Mouse (Mus musculus) neural tube, embryonic 11.5 days (tissue): Measurements from ENCODE around the gene Exoc3l2. TPM values are rescaled to one million over a fixed set of nuclear protein-coding genes. Genes with fewer than 3 reads are reported as not detected.

Experiments used
- ATAC-seq: fragments of 200-750 bp; cut with Nextera tagmentation; 2 replicates; pipeline ENCODE4 v1.8.0; 2017; ENCODE audit warnings: moderate number of reproducible peaks, mild to moderate bottlenecking, moderate TSS enrichment, moderate library complexity; ENCODE audit not compliant: insufficient read depth, low FRiP score, low TSS enrichment
- DNase-seq: peaks from one replicate; pipeline ENCODE4 v3.0.0-alpha.2; 2015; ENCODE audit warnings: low spot score
- H3K27ac ChIP-seq: fragments of 300-500 bp; sonication (generic); 2 replicates; pipeline ENCODE4 v1.5.1; 2014; ENCODE audit warnings: low read depth, mild to moderate bottlenecking, low read length
- H3K27me3 ChIP-seq: fragments of 300-500 bp; sonication (generic); 2 replicates; pipeline ENCODE4 v1.6.1; 2014; ENCODE audit warnings: mild to moderate bottlenecking, low read length, mixed read lengths; ENCODE audit not compliant: control insufficient read depth, insufficient read depth
- H3K36me3 ChIP-seq: fragments of 300-500 bp; sonication (generic); 2 replicates; pipeline ENCODE4 v1.6.1; 2014; ENCODE audit warnings: mild to moderate bottlenecking, low read length, moderate library complexity, mixed read lengths; ENCODE audit not compliant: control insufficient read depth, insufficient read depth
- H3K4me1 ChIP-seq: fragments of 300-500 bp; sonication (generic); 2 replicates; pipeline ENCODE4 v1.6.1; 2014; ENCODE audit warnings: low read length, mixed read lengths; ENCODE audit not compliant: control insufficient read depth, insufficient read depth
- H3K4me2 ChIP-seq: fragments of 300-500 bp; sonication (generic); 2 replicates; pipeline ENCODE4 v1.6.1; 2014; ENCODE audit warnings: low read depth, mild to moderate bottlenecking, moderate library complexity
- H3K4me3 ChIP-seq: fragments of 300-500 bp; sonication (generic); 2 replicates; pipeline ENCODE4 v1.5.1; 2014; ENCODE audit warnings: low read depth, low read length
- H3K9ac ChIP-seq: fragments of 300-500 bp; sonication (generic); 2 replicates; pipeline ENCODE4 v1.6.1; 2014; ENCODE audit warnings: mild to moderate bottlenecking, low read length
- H3K9me3 ChIP-seq: fragments of 300-500 bp; sonication (generic); 2 replicates; pipeline ENCODE4 v1.6.1; 2016; ENCODE audit warnings: low read length; ENCODE audit not compliant: control insufficient read depth
- WGBS: fragments of 180-500 bp; shearing (Covaris S2); extraction: QIAGEN DNeasy Blood & Tissue Kit; methylation state at CpG from one replicate; pipeline ENCODE4 v1.1.7; 2014; 5-methylcytosine and 5-hydroxymethylcytosine counted together
- polyA plus RNA-seq: library from polyadenylated mRNA; unstranded; fragments of >200 nt; fragmentation: Nextera tagmentation; extraction: Ambion mirVana; gene quantifications from 2 replicates; pipeline ENCODE4 v1.2.1, GENCODE M21; 2014

Gene Exoc3l2
- 1.2 and 1.6 TPM in 2 replicates for polyA plus RNA-seq

DNA sequence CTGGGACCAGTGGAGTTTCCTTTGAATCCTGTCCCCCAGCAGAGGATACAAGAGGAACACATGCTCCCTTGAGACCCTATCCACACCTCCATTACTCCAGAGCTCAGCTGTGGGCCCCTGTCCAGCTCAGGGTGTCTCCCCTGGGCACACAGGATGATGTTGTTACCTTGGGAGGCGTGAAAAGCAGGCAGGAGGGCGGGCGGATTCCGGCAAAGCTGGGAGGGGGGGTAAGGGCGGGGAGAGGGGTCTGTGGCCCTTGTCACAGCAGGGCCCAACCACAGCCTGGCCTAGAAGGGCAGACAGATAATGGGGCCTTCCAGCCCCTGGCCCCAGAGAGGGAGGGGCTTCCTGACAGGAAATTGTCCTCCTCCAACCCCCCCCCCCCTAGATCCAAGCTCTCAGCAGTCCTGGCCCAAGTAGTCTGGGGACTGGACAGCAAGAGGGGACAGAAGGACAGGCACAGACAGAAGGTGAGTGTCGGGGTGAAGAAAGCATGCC is at the start of gene Exoc3l2:
Exoc3l2 (plus strand) TSS at position 448 of the 498 bp plus-strand sequence.
- 16% methylated on average over 6 of the region's 6 CpGs for WGBS
- no peak for DNase-seq
- H3K27ac ChIP-seq, result no peak within 1 kb of the TSS
- no peak for ATAC-seq
- H3K4me2 ChIP-seq, result no peak within 1 kb of the TSS; the same call in 1 of the 2 replicates
- H3K27me3 ChIP-seq, result peaks cover 3% of the 10 kb centered on the region
- H3K4me3 ChIP-seq, result no peak within 1 kb of the TSS
- H3K9ac ChIP-seq, result peak within 1 kb of the TSS; percentile 10; the same call in 1 of the 2 replicates
- no peaks in the 10 kb centered on the region for H3K9me3 ChIP-seq
- H3K4me1 ChIP-seq, result no peaks in the 10 kb centered on the region; the same call in 1 of the 2 replicates
- no peaks in the 10 kb centered on the region for H3K36me3 ChIP-seq

DNA sequence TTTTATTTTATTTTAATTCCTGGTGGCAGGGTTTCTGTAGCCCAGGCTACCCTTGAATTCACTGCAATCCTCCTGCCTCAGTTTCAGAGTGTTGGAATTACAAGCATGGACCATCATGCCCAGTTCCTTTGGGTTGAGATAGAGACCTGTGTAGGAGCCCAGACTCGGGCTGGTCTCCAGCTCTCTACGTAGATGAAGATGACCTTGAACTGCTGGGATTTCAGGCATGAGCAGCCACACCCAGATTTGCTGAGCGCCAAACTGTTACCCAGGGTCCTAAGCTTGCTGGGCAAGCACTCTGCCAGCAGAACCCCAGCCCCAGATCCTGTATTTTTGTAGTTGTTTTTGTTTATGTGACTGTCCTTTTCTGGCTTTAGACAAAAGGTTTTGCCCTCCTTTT is 49.6 kb upstream of the Exoc3l2 start:
- DNase-seq (no peak), ATAC-seq (no peak)
- Histone ChIP-seq H3K27ac (no peak overlapping the region), H3K9ac (no peak overlapping the region), H3K4me3 (no peak overlapping the region), H3K4me1 (no peaks in the 10 kb centered on the region), H3K4me2 (no peak overlapping the region), H3K36me3 (no peaks in the 10 kb centered on the region), H3K9me3 (no peaks in the 10 kb centered on the region; the same call in 1 of the 2 replicates), H3K27me3 (peaks cover 4% of the 10 kb centered on the region; the same call in 1 of the 2 replicates)
- WGBS, result 90% methylated on average over 3 of the region's 3 CpGs

DNA sequence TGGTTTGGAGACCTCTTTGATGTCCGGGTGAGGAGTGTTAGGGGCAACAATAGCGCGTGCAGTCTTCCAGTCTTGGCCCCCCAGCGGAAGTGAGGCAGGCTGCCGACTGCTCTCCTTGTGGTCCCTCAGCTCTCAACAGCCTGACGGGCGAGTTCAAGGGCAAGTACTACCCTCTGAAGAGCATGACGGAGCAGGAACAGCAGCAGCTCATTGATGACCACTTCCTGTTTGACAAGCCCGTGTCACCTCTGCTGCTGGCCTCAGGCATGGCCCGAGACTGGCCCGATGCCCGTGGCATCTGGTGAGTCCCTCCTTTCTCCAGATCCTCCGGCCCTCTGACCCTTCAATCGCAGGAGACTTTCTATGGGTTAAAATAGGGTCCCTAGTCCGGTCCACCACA is 46.5 kb upstream of the Exoc3l2 start:
- Histone ChIP-seq H3K9me3 (no peaks in the 10 kb centered on the region; the same call in 1 of the 2 replicates), H3K4me1 (no peaks in the 10 kb centered on the region), H3K27me3 (peaks cover 22% of the 10 kb centered on the region), H3K4me3 (no peak overlapping the region), H3K9ac (no peak overlapping the region), H3K36me3 (no peaks in the 10 kb centered on the region), H3K27ac (no peak overlapping the region), H3K4me2 (no peak overlapping the region)
- 79% methylated on average over 15 of the region's 15 CpGs for WGBS
- ATAC-seq, result no peak
- DNase-seq, result no peak

GRCm38 (mm10) chr7:19420121-19420520 is 43.0 kb upstream of the Exoc3l2 start:
- H3K27ac ChIP-seq, result no peak overlapping the region
- WGBS, result 6% methylated on average over 28 of the region's 28 CpGs
- no peak overlapping the region for H3K4me2 ChIP-seq
- H3K4me1 ChIP-seq, result no peaks in the 10 kb centered on the region
- peaks cover 22% of the 10 kb centered on the region for H3K27me3 ChIP-seq
- H3K9ac ChIP-seq, result no peak overlapping the region
- H3K36me3 ChIP-seq, result no peaks in the 10 kb centered on the region
- DNase-seq (no peak), ATAC-seq (no peak)
- no peaks in the 10 kb centered on the region for H3K9me3 ChIP-seq
- no peak overlapping the region for H3K4me3 ChIP-seq

DNA sequence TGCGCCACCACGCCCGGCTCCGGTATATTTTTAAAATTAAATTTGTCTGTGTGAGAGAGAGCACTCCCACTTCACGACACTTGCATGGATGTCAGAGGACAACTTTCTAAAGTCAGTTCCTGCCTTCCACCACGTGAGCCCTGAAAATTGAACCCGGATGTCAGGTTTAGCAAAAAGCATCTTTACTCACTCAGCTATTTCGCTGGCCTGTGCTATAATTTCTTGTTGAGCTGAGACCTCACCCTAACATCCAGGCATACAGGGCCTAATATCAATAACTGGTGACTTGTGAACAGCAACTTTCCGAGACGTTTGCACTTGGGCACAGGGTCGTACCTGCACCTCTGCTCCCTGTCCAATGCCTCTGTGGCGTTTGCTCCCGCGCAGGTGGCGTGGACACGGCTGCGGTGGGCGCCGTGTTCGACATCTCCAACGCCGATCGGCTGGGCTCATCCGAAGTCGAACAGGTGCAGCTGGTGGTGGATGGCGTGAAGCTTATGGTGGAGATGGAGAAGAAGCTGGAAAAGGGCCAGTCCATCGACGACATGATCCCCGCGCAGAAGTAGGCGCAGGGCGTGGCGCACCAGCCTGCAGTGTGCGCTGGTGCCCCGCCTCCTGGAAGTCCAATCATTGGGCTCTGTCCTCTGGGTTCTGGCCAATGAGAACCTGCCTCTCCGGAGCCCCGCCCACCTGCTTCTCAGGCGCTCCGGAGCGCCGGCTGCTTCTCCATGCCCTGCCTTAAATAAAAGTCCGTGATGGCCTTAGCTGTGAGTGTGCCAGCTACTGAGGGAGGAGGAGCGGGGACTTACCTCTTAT is 42.1 kb upstream of the Exoc3l2 start:
- Histone ChIP-seq H3K4me1 (no peaks in the 10 kb centered on the region), H3K9me3 (no peaks in the 10 kb centered on the region), H3K4me2 (peak overlapping the region; percentile 38), H3K27ac (no peak overlapping the region), H3K4me3 (peak overlapping the region; percentile 29), H3K9ac (no peak overlapping the region), H3K27me3 (peaks cover 22% of the 10 kb centered on the region), H3K36me3 (peaks cover 3% of the 10 kb centered on the region; the same call in 1 of the 2 replicates)
- ATAC-seq (peak; percentile 92), DNase-seq (peak; percentile 88)
- 14% methylated on average over 43 of the region's 43 CpGs for WGBS

DNA sequence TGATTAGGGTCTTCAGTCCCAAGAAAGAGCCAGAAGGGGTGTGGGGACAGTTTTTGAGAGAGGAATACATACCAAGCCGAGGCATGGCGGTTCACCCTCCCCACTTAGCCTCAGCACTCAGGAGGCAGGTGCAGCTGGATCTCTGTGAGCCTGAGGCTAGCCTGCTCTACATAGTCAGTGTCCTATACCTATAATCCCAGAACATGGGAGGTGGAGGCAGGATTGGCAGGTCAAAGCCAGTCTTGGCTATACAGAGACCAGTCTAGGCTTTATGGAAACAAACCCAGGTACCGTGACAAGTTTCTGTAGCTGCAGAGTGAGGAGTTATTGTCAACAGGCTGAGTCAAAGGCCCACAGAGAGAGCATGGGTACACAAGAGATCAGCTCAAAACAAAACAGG is 40.0 kb upstream of the Exoc3l2 start:
- peaks cover 22% of the 10 kb centered on the region for H3K27me3 ChIP-seq
- no peak for DNase-seq

DNA sequence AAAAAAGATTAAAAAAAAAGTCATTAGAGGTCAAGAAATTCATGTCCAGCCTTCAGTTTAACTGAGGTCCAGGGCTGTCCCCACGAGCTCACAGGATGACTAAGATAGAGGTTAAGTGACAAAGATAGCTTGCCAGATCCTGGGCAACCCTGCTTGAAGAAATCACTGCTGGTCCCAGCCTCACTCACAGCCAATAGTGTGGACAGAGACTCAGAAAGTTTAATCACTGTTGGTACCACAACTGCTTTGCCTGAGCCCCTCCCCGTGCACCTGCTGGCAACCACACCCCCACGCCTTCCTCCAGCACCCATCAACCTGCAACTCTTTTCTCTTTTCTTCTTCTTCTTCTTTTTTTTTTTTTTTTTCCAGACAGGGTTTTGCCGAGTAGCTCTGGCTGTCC is 39.1 kb upstream of the Exoc3l2 start:
- Histone ChIP-seq H3K27ac (no peak overlapping the region), H3K36me3 (peaks cover 17% of the 10 kb centered on the region), H3K4me3 (no peak overlapping the region), H3K9me3 (no peaks in the 10 kb centered on the region), H3K9ac (no peak overlapping the region), H3K4me2 (no peak overlapping the region), H3K27me3 (peaks cover 20% of the 10 kb centered on the region), H3K4me1 (no peaks in the 10 kb centered on the region)
- ATAC-seq (no peak), DNase-seq (no peak)
- WGBS, result 70% methylated on average over 4 of the region's 4 CpGs

More for the DNA sequence above, 40.0 kb upstream of the Exoc3l2 start:
- Histone ChIP-seq H3K9ac (no peak overlapping the region), H3K36me3 (peaks cover 10% of the 10 kb centered on the region), H3K4me1 (no peaks in the 10 kb centered on the region), H3K4me3 (no peak overlapping the region), H3K9me3 (no peaks in the 10 kb centered on the region), H3K27ac (no peak overlapping the region), H3K4me2 (no peak overlapping the region)
- no peak for ATAC-seq
- WGBS, result 89% methylated on average over 3 of the region's 3 CpGs

DNA sequence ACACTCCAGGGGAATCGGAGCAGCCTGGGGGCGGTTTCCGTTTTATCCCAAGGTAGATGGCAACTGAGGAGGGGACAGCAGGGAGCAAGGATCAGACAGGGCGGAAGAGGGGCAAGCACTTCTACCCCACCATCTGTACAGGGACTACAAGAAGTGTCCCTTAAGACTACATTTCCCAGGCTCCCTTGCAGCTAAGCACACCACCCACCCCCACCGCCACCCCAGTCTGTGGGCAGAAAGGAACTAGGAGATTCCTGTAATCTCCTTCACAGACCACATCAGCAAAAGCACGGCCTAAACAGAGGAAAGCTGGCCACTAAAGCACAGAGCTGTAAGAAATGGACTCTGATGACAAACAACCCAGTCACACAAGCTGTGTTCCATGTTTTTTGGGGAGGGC is 36.8 kb upstream of the Exoc3l2 start:
- ATAC-seq, result no peak
- no peaks in the 10 kb centered on the region for H3K9me3 ChIP-seq
- no peak overlapping the region for H3K4me3 ChIP-seq
- H3K27me3 ChIP-seq, result no peaks in the 10 kb centered on the region
- H3K9ac ChIP-seq, result no peak overlapping the region
- no peak for DNase-seq
- no peak overlapping the region for H3K27ac ChIP-seq
- H3K4me2 ChIP-seq, result no peak overlapping the region
- no peaks in the 10 kb centered on the region for H3K4me1 ChIP-seq
- 82% methylated on average over 6 of the region's 6 CpGs for WGBS
- peaks cover 27% of the 10 kb centered on the region for H3K36me3 ChIP-seq

DNA sequence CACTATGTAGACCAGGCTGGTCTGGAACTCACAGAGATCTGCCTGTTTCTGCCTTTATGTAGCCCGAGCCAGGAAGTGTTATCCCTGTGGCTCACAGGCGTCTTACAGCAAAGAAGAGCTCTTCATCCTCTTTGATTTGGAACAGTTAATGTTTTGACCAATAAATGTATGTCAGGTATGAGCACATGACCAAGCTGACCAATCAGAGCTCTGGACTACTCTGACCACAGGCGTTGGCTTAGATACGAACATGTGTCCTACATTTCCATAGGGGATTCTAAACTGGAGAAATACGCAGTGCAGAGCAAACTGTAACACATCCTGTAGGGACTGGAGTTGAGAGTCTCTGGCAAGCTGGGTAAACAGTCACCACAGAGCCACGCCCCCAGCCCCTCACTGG is 36.2 kb upstream of the Exoc3l2 start:
- no peaks in the 10 kb centered on the region for H3K4me1 ChIP-seq
- H3K27ac ChIP-seq, result no peak overlapping the region
- peaks cover 29% of the 10 kb centered on the region for H3K36me3 ChIP-seq
- no peak overlapping the region for H3K4me3 ChIP-seq
- H3K9me3 ChIP-seq, result no peaks in the 10 kb centered on the region
- no peak for DNase-seq
- no peak overlapping the region for H3K9ac ChIP-seq
- no peaks in the 10 kb centered on the region for H3K27me3 ChIP-seq
- no peak overlapping the region for H3K4me2 ChIP-seq
- no peak for ATAC-seq
- WGBS, result 89% methylated on average over 6 of the region's 6 CpGs
